In genomic region chr1:152901765-152902664, GRCm38 (mm10) we compare ENCODE assay signal across 8 mouse cellular contexts. TPM values are rescaled to one million over a fixed set of nuclear protein-coding genes. Genes with fewer than 3 reads are reported as not detected.
A peak's percentile ranks its signal among the peaks of the same experiment; 100 is the strongest.
DNase-seq lines count a peak whose midpoint lies in the region; ATAC-seq and TF ChIP-seq lines count a peak whose summit lies in the region.

Gene Smg7, minus strand, starts transcription at chr1:152902646.

- WGBS in lung, adult 2 months, result under 1% methylated on average over 85 of the region's 93 CpGs
- under 1% methylated on average over 90 of the region's 93 CpGs for WGBS in forebrain, embryonic 12.5 days
- 1% methylated on average over 78 of the region's 93 CpGs for WGBS in heart, embryonic 15.5 days
- under 1% methylated on average over 88 of the region's 93 CpGs for WGBS in stomach, embryonic 14.5 days

- no peaks in the 10 kb centered on the region for H3K27me3 ChIP-seq in forebrain, embryonic 12.5 days
- H3K27me3 ChIP-seq in heart, embryonic 15.5 days, result no peaks in the 10 kb centered on the region
- H3K27me3 ChIP-seq in megakaryocyte, embryonic 14.5 days (replicated peaks), result no peaks in the 10 kb centered on the region
- H3K27me3 ChIP-seq in stomach, embryonic 14.5 days (ENCODE audit: control insufficient read depth, insufficient read depth, low read length), result no peaks in the 10 kb centered on the region

- TF ChIP-seq CTCF in lung, adult 2 months (IDR thresholded peaks at IDR 0.05; ENCODE audit: insufficient read depth, low read length), result no peak

- peak; percentile 74 for DNase-seq in lung, adult 2 months
- DNase-seq in lung, postnatal 10 days, result no peak
- peak; percentile 7 for DNase-seq in c-Kit-positive CD71-negative TER-119-negative erythroid progenitor cells, embryonic 14.5 days (ENCODE audit: low read depth)
- DNase-seq in layer of hippocampus, adult 9-11 months, result peak; percentile 18

- H3K4me1 ChIP-seq in lung, adult 2 months (ENCODE audit: control insufficient read depth, insufficient read depth, low read length), result peaks cover 6% of the 10 kb centered on the region
- peaks cover 15% of the 10 kb centered on the region for H3K4me1 ChIP-seq in forebrain, embryonic 12.5 days
- H3K4me1 ChIP-seq in heart, embryonic 15.5 days (replicated peaks), result peaks cover 32% of the 10 kb centered on the region
- peaks cover 45% of the 10 kb centered on the region for H3K4me1 ChIP-seq in megakaryocyte, embryonic 14.5 days
- H3K4me1 ChIP-seq in stomach, embryonic 14.5 days (ENCODE audit: control insufficient read depth, insufficient read depth, low read length), result peaks cover 5% of the 10 kb centered on the region; the same call in 1 of the 2 replicates

- peak within 1 kb of the TSS; percentile 99 for H3K27ac ChIP-seq in forebrain, embryonic 12.5 days
- peak within 1 kb of the TSS; percentile 100 for H3K27ac ChIP-seq in heart, embryonic 15.5 days
- H3K27ac ChIP-seq in stomach, embryonic 14.5 days (ENCODE audit: low read length), result peak within 1 kb of the TSS; percentile 97

- H3K9me3 ChIP-seq in forebrain, embryonic 12.5 days, result no peaks in the 10 kb centered on the region
- no peaks in the 10 kb centered on the region for H3K9me3 ChIP-seq in heart, embryonic 15.5 days (replicated peaks)
- H3K9me3 ChIP-seq in megakaryocyte, embryonic 14.5 days, result no peaks in the 10 kb centered on the region
- no peaks in the 10 kb centered on the region for H3K9me3 ChIP-seq in stomach, embryonic 14.5 days (ENCODE audit: control insufficient read depth, low read depth, low read length)

- H3K4me2 ChIP-seq in forebrain, embryonic 12.5 days, result peak within 1 kb of the TSS; percentile 78
- H3K4me2 ChIP-seq in heart, embryonic 15.5 days, result peak within 1 kb of the TSS; percentile 100
- peak within 1 kb of the TSS; percentile 99 for H3K4me2 ChIP-seq in stomach, embryonic 14.5 days (replicated peaks; ENCODE audit: low read depth, low read length)

- 0 out of 2 replicates have a peak, but pooled peaks have one; percentile 20 for TF ChIP-seq POLR2A in lung, adult 2 months (IDR thresholded peaks at IDR 0.05; ENCODE audit: borderline replicate concordance, extremely low read depth, low read depth, low read length)

- peak; percentile 57 for ATAC-seq in forebrain, embryonic 12.5 days (ENCODE audit: low FRiP score)
- ATAC-seq in heart, embryonic 15.5 days (replicated peaks; ENCODE audit: insufficient number of reproducible peaks, insufficient read depth, low FRiP score, low read depth), result peak; percentile 45
- peak; percentile 38; the same call in 1 of the 2 replicates for ATAC-seq in stomach, embryonic 14.5 days (ENCODE audit: insufficient number of reproducible peaks, insufficient read depth, low FRiP score, low read depth)

- no peaks in the 10 kb centered on the region for H3K36me3 ChIP-seq in forebrain, embryonic 12.5 days (replicated peaks)
- H3K36me3 ChIP-seq in heart, embryonic 15.5 days, result 0 out of 2 replicates have a peak, but pooled peaks cover 3% of the 10 kb centered on the region
- H3K36me3 ChIP-seq in megakaryocyte, embryonic 14.5 days (replicated peaks; ENCODE audit: low read length), result peaks cover 12% of the 10 kb centered on the region
- no peaks in the 10 kb centered on the region for H3K36me3 ChIP-seq in stomach, embryonic 14.5 days (ENCODE audit: control insufficient read depth, insufficient read depth, low read length)

- H3K4me3 ChIP-seq in lung, adult 2 months (replicated peaks; ENCODE audit: extremely low read depth, low read depth, low read length), result peak within 1 kb of the TSS; percentile 96
- peak within 1 kb of the TSS; percentile 94 for H3K4me3 ChIP-seq in forebrain, embryonic 12.5 days (replicated peaks)
- peak within 1 kb of the TSS; percentile 98 for H3K4me3 ChIP-seq in heart, embryonic 15.5 days
- peak within 1 kb of the TSS; percentile 98 for H3K4me3 ChIP-seq in megakaryocyte, embryonic 14.5 days (replicated peaks)
- peak within 1 kb of the TSS; percentile 74 for H3K4me3 ChIP-seq in stomach, embryonic 14.5 days (ENCODE audit: low read depth, low read length)

- H3K9ac ChIP-seq in forebrain, embryonic 12.5 days, result peak within 1 kb of the TSS; percentile 94
- H3K9ac ChIP-seq in heart, embryonic 15.5 days, result peak within 1 kb of the TSS; percentile 94
- H3K9ac ChIP-seq in stomach, embryonic 14.5 days (replicated peaks; ENCODE audit: low read depth, low read length), result peak within 1 kb of the TSS; percentile 88

RNA-seq across cellular contexts. Expression of gene Smg7, which starts in this region (rescaled TPM):
- 25.8 and 31.6 TPM in 2 replicates for polyA plus RNA-seq in lung, adult 2 months (2012; rRNA removed)
- 34.1 and 46.7 TPM in 2 replicates for polyA plus RNA-seq in forebrain, embryonic 12.5 days (2016; fragmentation: Nextera tagmentation; extraction: Ambion mirVana)
- polyA plus RNA-seq in heart, embryonic 15.5 days (2015; fragmentation: Nextera tagmentation; extraction: Ambion mirVana), result 21.9 and 24.1 TPM in 2 replicates
- 0.47 and 1.2 TPM in 2 replicates for polyA plus RNA-seq in megakaryocyte, embryonic 14.5 days (2012; ENCODE audit: insufficient read depth, low replicate concordance)
- polyA plus RNA-seq in stomach, embryonic 14.5 days (2014; fragmentation: Nextera tagmentation; extraction: Ambion mirVana), result 37.6 and 37.7 TPM in 2 replicates

Comparison
In these comparisons a context has a peak if more than half of its experiments do, and no peak if none do; other contexts are left out.
1. RNA of gene Smg7 (polyA plus RNA-seq): 37.6 to 37.7 TPM in stomach, embryonic 14.5 days, 34.1 to 46.7 TPM in forebrain, embryonic 12.5 days, 25.8 to 31.6 TPM in lung, adult 2 months and 21.9 to 24.1 TPM in heart, embryonic 15.5 days; 0.47 to 1.2 TPM in megakaryocyte, embryonic 14.5 days; every median in the first group is over 10 times any median in the second.
2. Peak in every context shown above with its lines, with median percentiles within 50 percentile points of each other: H3K4me3 ChIP-seq, ATAC-seq, H3K27ac ChIP-seq, H3K4me2 ChIP-seq and H3K9ac ChIP-seq.